Mouse (Mus musculus) cortical plate, adult 2 months (tissue): ENCODE data around the gene Wbp2nl. TPM values are rescaled to one million over a fixed set of nuclear protein-coding genes. Genes with fewer than 3 reads are reported as not detected.
A peak's percentile ranks its signal among the peaks of the same experiment; 100 is the strongest.

Source experiments
- H3K27ac ChIP-seq: fragments of 200-500 bp; 2 replicates; pipeline ENCODE4 v1.5.1; 2012; ENCODE audit warnings: low read length, control low read depth, inconsistent platforms; ENCODE audit not compliant: insufficient read depth
- H3K4me1 ChIP-seq: fragments of 200-500 bp; 2 replicates; pipeline ENCODE4 v1.6.1; 2011; ENCODE audit warnings: low read length; ENCODE audit not compliant: control insufficient read depth, insufficient read depth
- H3K4me3 ChIP-seq: fragments of 200-500 bp; 2 replicates; pipeline ENCODE4 v1.5.1; 2011; ENCODE audit warnings: mild to moderate bottlenecking, low read length, control low read depth; ENCODE audit not compliant: insufficient read depth
- CTCF ChIP-seq: fragments of 200-500 bp; IDR thresholded peaks from 2 replicates; pipeline ENCODE4 v1.5.1; 2011; ENCODE audit warnings: mild to moderate bottlenecking, control low read depth, low read length; ENCODE audit not compliant: insufficient read depth; ENCODE audit errors: extremely low read depth
- POLR2A ChIP-seq: fragments of 200-500 bp; IDR thresholded peaks from 2 replicates; pipeline ENCODE4 v1.6.1; 2011; ENCODE audit warnings: mild to moderate bottlenecking, low read length, control low read depth; ENCODE audit not compliant: insufficient read depth; ENCODE audit errors: extremely low read depth
- polyA plus RNA-seq: library from polyadenylated mRNA; depleted of rRNA; stranded (reverse); fragments of >200 nt; gene quantifications from 2 replicates; pipeline ENCODE4 v1.2.3, GENCODE M21; 2012

The Wbp2nl gene
- polyA plus RNA-seq, 1 experiment: not detected

- Histone ChIP-seq H3K4me3 (no peak overlapping the region), H3K4me1 (peaks cover 4% of the 10 kb centered on the region), H3K27ac (no peak overlapping the region)
- no peak for TF ChIP-seq POLR2A
- no peak for TF ChIP-seq CTCF
Measured at GRCm38 (mm10) chr15:82343368-82344287, 44.9 kb downstream of the Wbp2nl start.

- Histone ChIP-seq H3K27ac (no peak overlapping the region), H3K4me1 (peaks cover 4% of the 10 kb centered on the region), H3K4me3 (no peak overlapping the region)
- TF ChIP-seq CTCF (no peak), POLR2A (no peak)
Measured at GRCm38 (mm10) chr15:82344971-82345370, 46.2 kb downstream of the Wbp2nl start.

GRCm38 (mm10) chr15:82345820-82346470, 47.2 kb downstream of the Wbp2nl start:
- Histone ChIP-seq H3K4me1 (peaks cover 4% of the 10 kb centered on the region), H3K4me3 (peak overlapping the region; percentile 58), H3K27ac (peak overlapping the region; percentile 92)
- TF ChIP-seq POLR2A (no peak; the same call in 1 of the 2 replicates), CTCF (no peak)

GRCm38 (mm10) chr15:82346580-82347302, 48.0 kb downstream of the Wbp2nl start:
- TF ChIP-seq CTCF (no peak), POLR2A (no peak)

DNA sequence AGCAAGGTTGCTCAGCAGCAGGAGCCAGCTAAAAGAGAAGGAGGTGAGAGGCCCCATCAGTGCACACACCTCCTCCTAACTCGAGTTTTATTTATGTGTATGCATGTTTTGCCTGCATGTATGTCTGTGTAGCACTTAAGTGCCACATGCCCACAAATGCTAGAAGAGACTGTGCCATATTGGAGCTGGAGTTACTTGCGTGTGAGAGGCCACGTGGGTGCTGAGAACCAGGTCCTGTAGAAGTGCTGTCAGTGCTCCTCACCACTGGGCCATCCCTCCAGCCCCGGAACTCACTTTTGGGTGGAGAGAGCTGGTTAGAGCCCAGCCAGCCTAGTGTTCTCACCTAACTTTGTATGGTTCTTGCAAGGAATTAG, 48.5 kb downstream of the Wbp2nl start:
- TF ChIP-seq POLR2A (no peak), CTCF (no peak)
- H3K27ac ChIP-seq: no peak overlapping the region
- H3K4me1 ChIP-seq: peaks cover 4% of the 10 kb centered on the region
- peak overlapping the region; percentile 58 for H3K4me3 ChIP-seq

More at GRCm38 (mm10) chr15:82346580-82347302, 48.0 kb downstream of the Wbp2nl start:
- H3K4me1 ChIP-seq: peaks cover 4% of the 10 kb centered on the region
- H3K27ac ChIP-seq: peak overlapping the region; percentile 33; the same call in 1 of the 2 replicates
- H3K4me3 ChIP-seq: peak overlapping the region; percentile 58

DNA sequence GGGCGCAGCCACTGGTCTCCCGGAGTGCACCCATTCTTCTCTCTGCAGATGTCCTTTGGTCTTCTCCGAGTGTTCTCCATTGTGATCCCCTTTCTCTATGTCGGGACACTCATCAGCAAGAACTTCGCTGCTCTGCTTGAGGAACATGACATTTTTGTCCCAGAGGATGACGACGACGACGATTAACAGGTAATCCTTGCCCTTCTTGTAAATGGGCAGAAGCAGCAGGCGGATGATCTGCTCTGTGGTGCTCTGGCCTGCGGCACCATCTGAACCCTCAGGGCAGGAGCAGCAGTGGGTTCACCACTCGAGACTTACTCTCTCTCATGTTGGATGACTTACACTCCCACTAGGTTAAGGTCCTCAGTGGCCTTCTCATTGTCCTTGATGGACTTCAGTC, 49.1 kb downstream of the Wbp2nl start:
- Histone ChIP-seq H3K4me1 (peaks cover 4% of the 10 kb centered on the region), H3K27ac (no peak overlapping the region), H3K4me3 (no peak overlapping the region)
- no peak for TF ChIP-seq CTCF
- TF ChIP-seq POLR2A: no peak

GRCm38 (mm10) chr15:82348258-82348998, 49.7 kb downstream of the Wbp2nl start:
- peaks cover 4% of the 10 kb centered on the region for H3K4me1 ChIP-seq
- TF ChIP-seq POLR2A (0 out of 2 replicates have a peak, but pooled peaks have one; percentile 16), CTCF (no peak)

DNA sequence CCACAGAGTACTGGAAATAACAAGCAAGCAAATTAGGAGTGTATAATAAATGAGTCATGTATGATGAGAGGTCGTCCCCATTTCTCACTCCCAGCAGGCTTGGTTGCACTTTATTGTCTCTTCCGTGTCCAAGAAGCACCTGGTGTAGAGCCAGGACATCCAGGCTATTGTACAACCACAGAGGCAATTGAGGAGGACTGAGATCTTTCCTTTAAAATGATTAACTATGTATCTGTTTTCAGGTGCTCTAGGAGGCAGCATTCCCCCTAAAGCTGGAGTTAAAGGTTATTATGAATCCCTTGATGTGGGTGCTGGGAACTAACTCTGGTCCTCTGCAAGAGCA, 50.2 kb downstream of the Wbp2nl start:
- H3K4me3 ChIP-seq: no peak overlapping the region
- peaks cover 4% of the 10 kb centered on the region for H3K4me1 ChIP-seq
- H3K27ac ChIP-seq: no peak overlapping the region
- TF ChIP-seq POLR2A: no peak
- no peak for TF ChIP-seq CTCF

More at GRCm38 (mm10) chr15:82348258-82348998, 49.7 kb downstream of the Wbp2nl start:
- no peak overlapping the region for H3K4me3 ChIP-seq
- H3K27ac ChIP-seq: no peak overlapping the region

DNA sequence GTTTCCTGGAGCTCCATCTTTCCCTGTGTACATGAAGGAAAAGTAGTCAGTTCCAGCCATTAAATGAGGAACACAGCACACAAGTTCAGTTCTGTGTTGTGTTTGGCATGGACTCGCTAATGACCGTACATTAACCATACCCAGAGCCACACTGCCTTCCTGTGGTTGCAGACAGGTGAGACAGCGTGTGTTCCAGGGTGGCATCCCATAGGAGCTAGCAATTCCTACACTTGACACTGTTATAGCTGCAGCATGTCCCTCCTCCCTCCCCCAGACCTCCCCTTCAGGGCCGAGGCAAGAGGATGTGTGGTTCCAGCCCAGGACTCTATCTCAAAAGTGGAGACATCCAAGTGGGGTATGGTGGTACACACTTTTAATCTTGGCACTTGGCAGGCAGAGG, 51.6 kb downstream of the Wbp2nl start:
- no peak overlapping the region for H3K27ac ChIP-seq
- H3K4me1 ChIP-seq: peaks cover 4% of the 10 kb centered on the region
- no peak overlapping the region for H3K4me3 ChIP-seq
- TF ChIP-seq POLR2A (no peak), CTCF (no peak)
